Mouse (Mus musculus) erythroblast, embryonic 14.5 days (primary cell): ENCODE measurements around the gene Zfyve19. TPM values are rescaled to one million over a fixed set of nuclear protein-coding genes. Genes with fewer than 3 reads are reported as not detected.

ENCODE experiments used
- H3K27me3 ChIP-seq: 2 replicates; pipeline ENCODE4 v1.6.1; 2012; ENCODE audit warnings: inconsistent platforms; ENCODE audit not compliant: control insufficient read depth
- H3K36me3 ChIP-seq: 2 replicates; pipeline ENCODE4 v1.6.1; 2012; ENCODE audit warnings: mild to moderate bottlenecking, inconsistent platforms; ENCODE audit not compliant: control insufficient read depth
- H3K4me1 ChIP-seq: 2 replicates; pipeline ENCODE4 v1.6.1; 2012; ENCODE audit warnings: inconsistent platforms; ENCODE audit not compliant: control insufficient read depth
- H3K4me3 ChIP-seq: replicated peaks from 2 replicates; pipeline ENCODE3; 2012; ENCODE audit warnings: moderate library complexity, mild to moderate bottlenecking, inconsistent platforms
- H3K9me3 ChIP-seq: 2 replicates; pipeline ENCODE4 v1.6.1; 2012; ENCODE audit warnings: low read length, inconsistent platforms, mixed read lengths; ENCODE audit not compliant: control insufficient read depth
- GATA1 ChIP-seq: IDR thresholded peaks from 2 replicates; pipeline ENCODE4 v1.6.1; 2012; ENCODE audit warnings: low read length, inconsistent platforms, mixed read lengths
- TAL1 ChIP-seq: IDR thresholded peaks from 3 replicates; pipeline ENCODE4 v1.6.1; 2012; ENCODE audit warnings: low read length, inconsistent platforms, mixed read lengths
- polyA plus RNA-seq: library from polyadenylated mRNA; stranded (reverse); fragments of >175 nt; gene quantifications from 2 replicates; pipeline ENCODE4 v1.2.3, GENCODE M21; 2012

The Zfyve19 gene
- polyA plus RNA-seq, 1 experiment: 1.9 TPM

DNA sequence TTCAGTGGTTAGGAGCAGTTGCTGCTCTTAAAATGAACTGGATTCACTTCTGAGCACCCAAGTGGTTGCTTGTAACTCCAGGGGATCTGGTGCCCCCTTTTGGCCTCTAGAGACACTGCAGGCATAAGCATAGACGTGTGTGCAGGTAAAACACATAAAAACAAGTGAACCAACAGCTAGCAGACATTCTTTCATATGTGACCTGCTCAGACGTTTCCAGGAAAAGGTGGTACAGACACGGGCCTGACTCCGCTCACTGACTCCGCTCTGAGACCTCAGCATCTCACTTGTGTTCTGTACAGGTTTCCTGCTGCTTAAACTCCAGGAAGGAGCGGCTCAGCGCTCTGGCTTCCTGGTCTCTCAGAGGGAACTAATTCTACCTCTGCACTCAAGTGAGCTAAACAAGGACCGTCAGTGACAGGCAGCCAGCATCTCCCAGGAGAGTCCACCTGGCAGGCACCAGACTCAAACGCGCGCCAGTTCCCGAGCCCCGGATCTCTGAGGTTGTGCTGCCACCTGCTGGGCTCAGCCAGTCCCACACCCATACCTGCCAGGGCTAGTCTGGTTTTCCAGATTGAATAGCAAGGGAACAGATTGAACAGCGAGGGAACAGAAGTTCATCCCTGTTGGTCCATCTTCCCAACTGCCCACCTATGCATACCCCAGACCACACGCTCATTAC is 19.2 kb upstream of the Zfyve19 start:
- no peaks in the 10 kb centered on the region for H3K27me3 ChIP-seq
- peaks cover 13% of the 10 kb centered on the region for H3K36me3 ChIP-seq
- H3K4me1 ChIP-seq: peaks cover 13% of the 10 kb centered on the region
- TF ChIP-seq GATA1: no peak
- peak overlapping the region; percentile 59 for H3K4me3 ChIP-seq
- no peaks in the 10 kb centered on the region for H3K9me3 ChIP-seq

DNA sequence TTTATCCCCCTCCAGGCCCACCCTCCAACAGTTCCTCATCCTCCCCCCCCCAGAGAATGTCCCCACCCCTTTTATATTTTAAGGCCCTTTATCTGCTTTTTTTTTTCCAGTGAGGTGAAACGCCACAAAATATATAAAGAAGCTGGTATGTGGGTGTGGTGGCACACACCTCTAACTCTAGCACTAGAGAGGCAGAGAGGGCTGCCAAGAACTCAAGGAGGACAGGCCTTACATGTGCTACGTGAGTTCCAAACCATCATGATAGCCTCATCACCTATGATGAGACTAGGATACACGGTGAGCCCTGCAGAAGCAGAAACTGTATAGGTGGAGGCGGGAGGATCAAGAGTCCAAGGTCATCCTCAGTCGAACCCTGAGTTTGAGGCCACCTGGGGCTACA is 17.4 kb upstream of the Zfyve19 start:
- Histone ChIP-seq H3K9me3 (no peaks in the 10 kb centered on the region), H3K4me1 (peaks cover 13% of the 10 kb centered on the region)
- TF ChIP-seq TAL1 (no peak), GATA1 (no peak)

DNA sequence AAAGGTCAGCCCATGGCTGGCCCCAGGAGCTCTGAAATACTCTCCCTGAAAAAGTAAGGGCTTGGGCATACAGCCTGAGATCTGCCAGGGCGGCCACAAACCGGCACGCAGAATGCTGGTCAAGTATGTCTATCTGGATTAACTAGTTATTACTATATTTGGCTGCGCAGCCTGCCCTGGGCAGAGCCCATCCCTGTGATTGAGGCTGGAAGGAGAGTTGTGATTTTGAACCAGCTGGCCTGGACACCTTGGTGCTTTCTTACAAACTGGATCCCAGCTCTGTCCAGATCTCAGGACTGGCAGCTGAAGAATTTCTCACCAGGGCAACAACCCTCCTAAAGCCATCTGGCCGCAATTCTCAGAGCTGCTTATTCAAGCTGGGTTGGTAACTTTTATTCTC is 14.3 kb upstream of the Zfyve19 start:
- Histone ChIP-seq H3K4me1 (peaks cover 16% of the 10 kb centered on the region), H3K4me3 (no peak overlapping the region)

More for the DNA sequence above, 17.4 kb upstream of the Zfyve19 start:
- Histone ChIP-seq H3K27me3 (no peaks in the 10 kb centered on the region), H3K4me3 (no peak overlapping the region), H3K36me3 (peaks cover 4% of the 10 kb centered on the region)

DNA sequence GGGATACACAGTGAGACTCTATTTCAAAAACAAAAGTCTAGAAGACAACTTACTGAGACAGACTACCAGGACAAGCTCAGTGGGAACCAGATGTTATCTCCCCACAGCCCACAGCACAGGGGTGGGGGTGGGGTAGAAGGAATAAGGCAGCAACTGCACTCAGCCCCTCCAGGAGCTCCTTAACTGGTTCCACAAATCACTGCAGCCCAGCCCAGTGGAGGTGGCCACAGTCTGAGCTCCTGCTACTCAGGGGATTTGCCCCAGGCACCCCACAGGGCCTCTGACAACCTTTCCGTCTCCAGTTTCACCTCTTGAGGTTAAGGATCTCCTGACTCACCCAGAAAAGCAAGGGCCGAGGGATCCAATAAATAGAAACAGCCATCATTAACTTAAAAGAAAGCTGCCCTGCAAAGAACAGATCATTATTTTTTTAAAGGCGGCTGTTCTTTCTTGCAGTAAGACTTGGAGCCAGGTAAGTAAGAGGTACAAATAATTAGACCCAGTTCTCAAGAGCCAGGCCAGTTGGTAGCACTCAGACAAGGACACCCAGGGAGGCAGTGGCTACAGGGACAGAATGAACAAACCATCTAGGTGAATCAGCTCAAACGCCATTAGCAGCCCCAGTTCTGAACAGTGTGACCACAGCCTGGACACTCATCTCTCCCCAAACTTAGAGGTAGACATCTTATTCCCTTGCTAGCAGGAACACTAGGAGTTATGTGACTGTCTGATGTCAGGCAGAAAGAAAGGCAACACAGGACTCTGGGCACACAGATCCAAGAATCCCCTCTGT is 11.9 kb upstream of the Zfyve19 start:
- Histone ChIP-seq H3K4me3 (no peak overlapping the region), H3K4me1 (peaks cover 7% of the 10 kb centered on the region), H3K27me3 (no peaks in the 10 kb centered on the region), H3K9me3 (no peaks in the 10 kb centered on the region), H3K36me3 (no peaks in the 10 kb centered on the region)
- no peak for TF ChIP-seq TAL1
- TF ChIP-seq GATA1: no peak

More for the DNA sequence above, 14.3 kb upstream of the Zfyve19 start:
- no peaks in the 10 kb centered on the region for H3K9me3 ChIP-seq
- no peak for TF ChIP-seq GATA1
- TF ChIP-seq TAL1: no peak
- H3K36me3 ChIP-seq: no peaks in the 10 kb centered on the region
- H3K27me3 ChIP-seq: no peaks in the 10 kb centered on the region

DNA sequence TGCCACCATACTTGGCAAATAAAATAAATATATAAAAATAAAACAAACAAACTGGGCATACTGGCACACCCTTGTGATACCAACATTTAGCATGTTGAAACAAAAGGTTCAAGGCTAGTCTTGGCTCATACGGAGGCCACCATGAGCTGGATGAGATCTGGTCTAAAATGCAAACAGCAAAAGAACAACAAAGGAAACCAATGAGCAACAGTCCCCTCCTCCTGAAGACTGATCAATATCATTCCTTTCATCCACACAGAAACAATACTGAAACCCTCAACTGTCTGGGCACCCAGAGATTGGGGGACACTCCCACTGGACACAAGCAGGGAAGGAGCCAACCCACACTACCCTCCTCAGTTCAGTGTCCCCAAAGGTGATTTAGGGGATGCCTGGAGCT is 10.9 kb upstream of the Zfyve19 start:
- peaks cover 7% of the 10 kb centered on the region for H3K4me1 ChIP-seq
- H3K4me3 ChIP-seq: no peak overlapping the region
- H3K27me3 ChIP-seq: no peaks in the 10 kb centered on the region
- TF ChIP-seq GATA1 (no peak), TAL1 (no peak)
- no peaks in the 10 kb centered on the region for H3K9me3 ChIP-seq
- no peaks in the 10 kb centered on the region for H3K36me3 ChIP-seq

DNA sequence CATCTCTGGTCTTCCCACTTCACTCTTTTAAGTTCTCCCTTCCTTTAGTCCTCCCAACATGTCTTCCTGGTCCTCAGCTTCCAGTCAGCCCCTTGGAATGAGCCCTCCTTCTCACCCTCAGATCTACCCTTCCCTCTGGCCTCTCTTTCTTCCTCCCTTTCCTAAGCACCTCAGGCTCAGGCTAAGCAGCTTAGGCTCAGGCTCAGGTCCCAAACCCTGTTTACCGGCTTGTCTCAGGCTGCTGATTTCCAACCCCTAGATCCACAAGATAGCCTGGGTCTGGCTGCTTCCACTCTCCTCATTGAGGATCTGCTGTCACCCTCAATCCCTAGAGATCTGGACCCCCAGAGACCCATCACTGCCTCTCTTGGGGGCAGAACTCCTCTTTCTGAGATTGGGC is 10.4 kb upstream of the Zfyve19 start:
- Histone ChIP-seq H3K9me3 (no peaks in the 10 kb centered on the region), H3K4me3 (no peak overlapping the region), H3K27me3 (no peaks in the 10 kb centered on the region), H3K36me3 (no peaks in the 10 kb centered on the region), H3K4me1 (peaks cover 7% of the 10 kb centered on the region)
- TF ChIP-seq TAL1: no peak
- TF ChIP-seq GATA1: no peak

DNA sequence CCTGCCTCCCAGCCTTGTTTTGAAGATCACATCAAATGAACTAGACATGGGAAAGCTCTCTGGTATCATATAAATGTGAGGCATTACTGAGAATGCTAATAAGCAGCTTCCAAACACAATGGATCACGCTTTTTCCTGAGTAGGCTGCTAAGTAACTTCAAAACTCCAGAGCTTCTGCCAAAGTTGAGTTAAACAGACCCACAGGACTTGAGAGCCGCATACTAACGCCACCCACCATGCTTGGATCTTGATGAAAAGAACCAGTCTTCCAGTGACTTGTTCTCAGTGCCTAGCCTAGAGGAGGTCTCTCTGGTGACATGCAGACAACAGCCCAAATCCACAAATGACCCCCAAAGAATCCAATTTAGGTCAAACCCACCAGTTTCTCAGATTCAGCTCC is 9.5 kb upstream of the Zfyve19 start:
- Histone ChIP-seq H3K4me3 (no peak overlapping the region), H3K4me1 (peaks cover 7% of the 10 kb centered on the region), H3K9me3 (no peaks in the 10 kb centered on the region), H3K36me3 (no peaks in the 10 kb centered on the region), H3K27me3 (no peaks in the 10 kb centered on the region)
- TF ChIP-seq GATA1: no peak
- TF ChIP-seq TAL1: no peak

DNA sequence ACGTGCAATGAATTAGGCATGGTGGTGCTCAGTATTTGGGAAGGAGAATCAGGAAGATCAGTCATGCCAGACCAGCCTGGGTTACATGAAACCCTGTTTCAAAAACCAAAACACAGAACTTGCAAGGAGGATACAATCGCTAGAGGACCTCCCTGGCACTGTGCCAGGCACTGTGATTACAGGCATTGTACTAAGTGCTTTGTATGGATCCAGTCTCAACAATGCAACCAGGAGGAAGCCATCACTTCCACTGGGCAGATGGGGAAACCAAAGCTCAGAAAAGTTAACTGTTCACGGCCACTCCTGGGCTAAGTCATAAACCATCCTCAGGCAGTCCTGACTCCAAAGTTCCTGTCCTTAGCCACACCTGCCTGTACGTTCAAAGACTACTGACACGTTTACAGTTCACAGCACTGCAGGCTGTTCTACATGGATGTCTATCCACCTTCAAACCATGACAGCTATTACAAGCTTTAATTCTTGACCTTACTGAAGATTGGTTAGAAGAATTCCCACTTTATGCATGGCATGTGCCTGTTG is 5.4 kb upstream of the Zfyve19 start:
- no peaks in the 10 kb centered on the region for H3K9me3 ChIP-seq
- H3K4me3 ChIP-seq: no peak overlapping the region
- H3K4me1 ChIP-seq: peaks cover 11% of the 10 kb centered on the region
- TF ChIP-seq TAL1 (no peak), GATA1 (no peak)
- H3K27me3 ChIP-seq: no peaks in the 10 kb centered on the region
- no peaks in the 10 kb centered on the region for H3K36me3 ChIP-seq

DNA sequence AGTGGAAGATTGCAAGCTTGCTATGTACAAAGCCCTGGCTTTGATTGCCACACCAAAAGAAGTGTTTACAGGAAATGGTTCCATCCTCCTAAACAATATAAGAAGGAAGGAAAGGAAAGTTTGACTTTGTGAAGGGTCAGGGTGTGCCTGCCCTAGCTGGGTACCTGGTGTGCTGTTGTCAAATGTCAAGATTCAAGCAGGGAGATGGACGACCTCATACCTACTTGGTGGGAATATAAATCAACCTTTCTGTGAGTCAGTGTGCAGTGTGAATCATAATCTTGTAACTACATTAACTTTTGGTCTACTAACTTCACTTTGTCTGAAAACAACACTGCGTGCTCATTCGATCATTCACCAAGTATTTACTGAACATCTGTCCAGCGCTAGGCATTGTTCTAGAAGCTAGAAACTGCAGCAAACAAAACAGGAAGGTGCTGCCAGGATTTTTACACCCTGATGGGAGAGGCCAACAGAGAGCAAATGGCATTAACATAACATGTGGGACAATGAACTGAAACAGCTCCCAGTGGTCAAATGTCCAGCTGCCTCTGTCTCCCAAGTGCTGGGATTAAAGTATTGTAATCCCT is 4.5 kb upstream of the Zfyve19 start:
- TF ChIP-seq GATA1 (no peak), TAL1 (no peak)
- Histone ChIP-seq H3K36me3 (no peaks in the 10 kb centered on the region), H3K4me3 (no peak overlapping the region), H3K4me1 (peaks cover 16% of the 10 kb centered on the region), H3K27me3 (no peaks in the 10 kb centered on the region), H3K9me3 (no peaks in the 10 kb centered on the region)
